Mouse (Mus musculus): ENCODE results near the gene 1600014C23Rik. TPM values are rescaled to one million over a fixed set of nuclear protein-coding genes. Genes with fewer than 3 reads are reported as not detected.

Gene 1600014C23Rik
- polyA plus RNA-seq, 1 experiment from 2014 or later: 0.80 TPM

DNA sequence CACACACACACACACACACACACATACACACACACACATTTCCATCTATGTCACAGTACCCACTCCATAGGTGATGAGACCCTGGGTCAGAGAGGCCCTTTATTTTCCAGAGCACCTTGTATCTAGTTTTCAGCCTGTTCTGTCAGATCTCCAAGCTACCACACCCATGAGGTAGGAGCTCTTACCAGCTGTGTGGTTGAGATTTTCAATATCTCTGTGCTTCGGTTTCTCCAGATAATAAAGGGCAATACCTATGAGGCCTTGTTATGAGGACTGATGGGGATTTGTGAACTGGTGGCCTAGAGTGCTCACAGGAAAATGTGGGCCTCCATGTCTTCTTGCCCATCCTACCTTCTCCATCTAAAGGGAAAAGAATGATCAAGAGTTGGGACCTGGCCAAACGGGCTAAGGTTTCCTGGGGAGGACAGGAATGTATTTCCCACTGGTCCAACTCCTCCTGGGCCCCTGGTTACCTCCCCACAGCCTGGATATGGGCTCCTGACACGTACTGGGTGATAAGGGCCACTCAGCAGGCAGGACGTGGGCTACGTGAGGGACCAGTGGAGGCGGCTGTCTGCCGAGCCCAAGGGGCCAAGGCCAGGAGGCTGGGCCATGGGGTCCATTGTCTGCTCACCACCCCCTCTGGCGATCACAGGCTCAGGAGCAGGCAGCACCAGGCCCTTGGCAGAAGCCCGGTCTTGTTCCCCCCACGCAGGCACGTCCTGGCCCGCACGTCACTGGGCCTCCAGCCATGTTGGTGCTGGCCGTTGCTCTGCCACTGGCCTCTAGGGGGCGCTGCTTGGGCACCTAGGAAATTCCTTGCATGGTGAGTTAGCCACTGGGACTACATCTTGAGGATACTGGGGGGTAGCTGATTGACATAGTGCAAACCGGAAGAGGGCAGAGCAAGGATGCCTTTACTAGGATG, 14.5 kb upstream of the 1600014C23Rik start:
- H3K9ac ChIP-seq (ENCODE audit: low read depth, low read length): no peak overlapping the region
- ATAC-seq (replicated peaks; ENCODE audit: insufficient number of reproducible peaks, low FRiP score, low TSS enrichment): 0 out of 2 replicates have a peak, but pooled peaks have one; percentile 32
- no peak overlapping the region for H3K27ac ChIP-seq (ENCODE audit: low read depth, low read length)
- WGBS (ENCODE audit: insufficient replicate concordance): 55% methylated on average over 16 of the region's 16 CpGs
- 0 out of 2 replicates have a peak, but pooled peaks cover 4% of the 10 kb centered on the region for H3K27me3 ChIP-seq (ENCODE audit: control insufficient read depth, insufficient read depth, low read length)
- H3K9me3 ChIP-seq (replicated peaks; ENCODE audit: control insufficient read depth, low read length): no peaks in the 10 kb centered on the region
- H3K4me2 ChIP-seq: no peak overlapping the region; the same call in 1 of the 2 replicates
- no peak overlapping the region for H3K4me3 ChIP-seq (ENCODE audit: low read depth, low read length)
- no peaks in the 10 kb centered on the region for H3K36me3 ChIP-seq (ENCODE audit: control insufficient read depth, insufficient read depth, low read length)
- peaks cover 10% of the 10 kb centered on the region for H3K4me1 ChIP-seq (ENCODE audit: control insufficient read depth, insufficient read depth, low read length)

DNA sequence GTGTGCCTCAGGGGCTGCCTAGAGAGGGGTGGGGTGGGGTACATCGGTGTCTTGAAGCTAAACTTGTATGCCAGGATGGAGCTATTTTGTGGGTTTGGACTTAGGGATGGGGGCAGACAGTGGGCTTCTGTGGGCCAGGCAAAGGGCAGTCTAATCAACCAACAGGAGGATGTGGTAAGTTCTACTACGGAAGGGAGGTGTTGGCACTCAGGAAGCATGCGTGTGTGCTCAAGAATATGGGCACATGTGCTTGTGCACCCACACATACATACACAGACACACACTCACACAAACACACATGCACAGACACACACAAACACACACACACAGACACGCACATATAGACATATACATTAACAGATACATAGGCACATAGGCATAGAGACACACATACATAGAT, 13.6 kb upstream of the 1600014C23Rik start:
- no peak overlapping the region for H3K4me3 ChIP-seq (ENCODE audit: low read depth, low read length)
- ATAC-seq (replicated peaks; ENCODE audit: insufficient number of reproducible peaks, low FRiP score, low TSS enrichment): no peak
- H3K4me1 ChIP-seq (ENCODE audit: control insufficient read depth, insufficient read depth, low read length): peaks cover 15% of the 10 kb centered on the region
- H3K9me3 ChIP-seq (replicated peaks; ENCODE audit: control insufficient read depth, low read length): no peaks in the 10 kb centered on the region
- H3K27ac ChIP-seq (ENCODE audit: low read depth, low read length): no peak overlapping the region
- no peaks in the 10 kb centered on the region for H3K36me3 ChIP-seq (ENCODE audit: control insufficient read depth, insufficient read depth, low read length)
- 83% methylated on average over 4 of the region's 4 CpGs for WGBS (ENCODE audit: insufficient replicate concordance)
- H3K4me2 ChIP-seq: no peak overlapping the region
- H3K27me3 ChIP-seq (ENCODE audit: control insufficient read depth, insufficient read depth, low read length): 0 out of 2 replicates have a peak, but pooled peaks cover 4% of the 10 kb centered on the region
- no peak overlapping the region for H3K9ac ChIP-seq (ENCODE audit: low read depth, low read length)

DNA sequence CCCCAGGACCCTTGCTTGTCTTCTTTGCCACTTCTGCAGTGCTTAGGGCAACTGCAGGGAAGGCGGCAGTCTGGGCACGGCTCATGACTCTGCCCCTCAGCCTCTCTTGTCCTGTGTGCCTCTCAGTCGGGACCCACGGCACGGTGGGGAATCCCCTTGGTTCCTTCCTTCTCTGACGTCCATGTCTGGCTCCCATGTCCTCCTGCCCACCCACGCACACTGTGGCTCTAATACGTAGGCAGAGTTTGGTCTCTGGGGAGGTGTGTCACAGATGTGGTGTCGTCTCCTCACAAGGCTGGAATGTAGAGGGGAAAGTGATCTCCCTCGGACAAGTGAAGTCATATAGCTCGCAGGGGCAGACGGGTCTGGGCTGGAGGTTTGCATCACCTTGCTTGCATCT, 13.1 kb upstream of the 1600014C23Rik start:
- no peak for ATAC-seq (replicated peaks; ENCODE audit: insufficient number of reproducible peaks, low FRiP score, low TSS enrichment)
- Histone ChIP-seq H3K9ac (ENCODE audit: low read depth, low read length) (no peak overlapping the region), H3K4me1 (ENCODE audit: control insufficient read depth, insufficient read depth, low read length) (peaks cover 15% of the 10 kb centered on the region), H3K27ac (ENCODE audit: low read depth, low read length) (no peak overlapping the region), H3K9me3 (replicated peaks; ENCODE audit: control insufficient read depth, low read length) (no peaks in the 10 kb centered on the region), H3K36me3 (ENCODE audit: control insufficient read depth, insufficient read depth, low read length) (no peaks in the 10 kb centered on the region), H3K4me3 (ENCODE audit: low read depth, low read length) (no peak overlapping the region), H3K4me2 (no peak overlapping the region), H3K27me3 (ENCODE audit: control insufficient read depth, insufficient read depth, low read length) (0 out of 2 replicates have a peak, but pooled peaks cover 4% of the 10 kb centered on the region)
- 59% methylated on average over 12 of the region's 12 CpGs for WGBS (ENCODE audit: insufficient replicate concordance)

DNA sequence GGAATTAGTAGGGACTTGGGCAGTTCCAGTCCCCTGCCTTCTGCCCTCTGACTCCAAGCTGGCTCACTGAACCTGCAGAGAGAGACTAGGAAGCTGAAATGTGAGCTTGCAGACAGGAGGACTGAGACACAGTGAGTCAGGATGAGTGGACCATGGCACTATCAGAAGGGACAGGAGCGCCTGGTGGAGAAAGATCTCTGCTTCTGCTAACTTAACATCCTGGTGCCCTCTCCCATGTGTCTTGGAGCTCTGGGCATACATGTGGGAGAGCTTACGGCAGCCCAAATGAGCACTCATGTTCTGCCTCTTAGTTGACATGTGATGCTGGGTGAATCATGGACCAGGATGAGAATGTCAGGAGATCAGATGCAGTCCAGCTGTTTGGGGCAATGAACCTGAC, 12.0 kb upstream of the 1600014C23Rik start:
- 0 out of 2 replicates have a peak, but pooled peaks cover 4% of the 10 kb centered on the region for H3K27me3 ChIP-seq (ENCODE audit: control insufficient read depth, insufficient read depth, low read length)
- no peak overlapping the region for H3K9ac ChIP-seq (ENCODE audit: low read depth, low read length)
- peaks cover 15% of the 10 kb centered on the region for H3K4me1 ChIP-seq (ENCODE audit: control insufficient read depth, insufficient read depth, low read length)
- no peak for ATAC-seq (replicated peaks; ENCODE audit: insufficient number of reproducible peaks, low FRiP score, low TSS enrichment)
- H3K27ac ChIP-seq (ENCODE audit: low read depth, low read length): no peak overlapping the region
- no peak overlapping the region for H3K4me3 ChIP-seq (ENCODE audit: low read depth, low read length)
- H3K36me3 ChIP-seq (ENCODE audit: control insufficient read depth, insufficient read depth, low read length): no peaks in the 10 kb centered on the region
- WGBS (ENCODE audit: insufficient replicate concordance): 74% methylated on average over 2 of the region's 2 CpGs
- H3K9me3 ChIP-seq (replicated peaks; ENCODE audit: control insufficient read depth, low read length): no peaks in the 10 kb centered on the region
- no peak overlapping the region for H3K4me2 ChIP-seq

DNA sequence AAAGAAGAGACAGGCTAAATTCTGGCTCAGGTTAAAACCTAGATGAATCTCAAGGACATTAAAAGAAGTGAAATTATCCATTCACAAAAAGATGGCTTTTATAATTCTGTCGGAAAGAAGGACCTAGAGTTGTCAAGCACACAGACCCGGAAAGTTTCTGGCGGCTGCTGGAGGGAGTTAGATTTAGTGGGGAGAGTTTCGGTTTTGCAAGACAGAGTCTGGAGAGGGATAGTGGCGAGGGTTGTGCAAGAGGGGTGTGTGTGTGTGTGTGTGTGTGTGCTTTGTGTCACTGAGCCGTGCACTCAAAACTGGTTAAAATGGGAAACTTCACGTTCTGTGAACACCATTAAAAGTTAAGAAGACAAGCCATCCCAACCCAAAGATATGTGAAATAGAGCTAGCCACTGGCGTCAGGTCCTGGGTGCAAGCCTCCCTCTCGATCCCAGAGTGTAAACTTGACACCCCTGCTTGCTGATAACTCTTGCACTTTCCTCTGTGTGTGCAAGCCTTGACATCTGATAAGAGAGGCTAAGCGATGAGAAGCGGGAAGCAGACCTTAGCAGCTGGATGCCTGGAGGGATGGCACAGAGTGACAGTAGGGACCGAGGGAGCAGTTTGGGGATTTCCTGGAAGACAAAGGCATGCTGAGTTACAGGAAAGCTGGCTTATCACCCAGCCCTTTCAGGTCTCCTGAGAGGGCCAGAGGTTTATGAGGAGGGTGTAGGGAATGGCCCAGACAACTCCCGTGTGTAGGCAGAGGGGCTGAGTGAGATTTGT, 8.9 kb upstream of the 1600014C23Rik start:
- no peak for ATAC-seq (replicated peaks; ENCODE audit: insufficient number of reproducible peaks, low FRiP score, low TSS enrichment)
- no peak overlapping the region for H3K27ac ChIP-seq (ENCODE audit: low read depth, low read length)
- no peak overlapping the region for H3K4me3 ChIP-seq (ENCODE audit: low read depth, low read length)
- H3K9me3 ChIP-seq (replicated peaks; ENCODE audit: control insufficient read depth, low read length): no peaks in the 10 kb centered on the region
- 0 out of 2 replicates have a peak, but pooled peaks cover 4% of the 10 kb centered on the region for H3K27me3 ChIP-seq (ENCODE audit: control insufficient read depth, insufficient read depth, low read length)
- no peak overlapping the region for H3K9ac ChIP-seq (ENCODE audit: low read depth, low read length)
- 31% methylated on average over 13 of the region's 13 CpGs for WGBS (ENCODE audit: insufficient replicate concordance)
- no peaks in the 10 kb centered on the region for H3K36me3 ChIP-seq (ENCODE audit: control insufficient read depth, insufficient read depth, low read length)
- H3K4me2 ChIP-seq: no peak overlapping the region; the same call in 1 of the 2 replicates
- peaks cover 8% of the 10 kb centered on the region for H3K4me1 ChIP-seq (ENCODE audit: control insufficient read depth, insufficient read depth, low read length)

DNA sequence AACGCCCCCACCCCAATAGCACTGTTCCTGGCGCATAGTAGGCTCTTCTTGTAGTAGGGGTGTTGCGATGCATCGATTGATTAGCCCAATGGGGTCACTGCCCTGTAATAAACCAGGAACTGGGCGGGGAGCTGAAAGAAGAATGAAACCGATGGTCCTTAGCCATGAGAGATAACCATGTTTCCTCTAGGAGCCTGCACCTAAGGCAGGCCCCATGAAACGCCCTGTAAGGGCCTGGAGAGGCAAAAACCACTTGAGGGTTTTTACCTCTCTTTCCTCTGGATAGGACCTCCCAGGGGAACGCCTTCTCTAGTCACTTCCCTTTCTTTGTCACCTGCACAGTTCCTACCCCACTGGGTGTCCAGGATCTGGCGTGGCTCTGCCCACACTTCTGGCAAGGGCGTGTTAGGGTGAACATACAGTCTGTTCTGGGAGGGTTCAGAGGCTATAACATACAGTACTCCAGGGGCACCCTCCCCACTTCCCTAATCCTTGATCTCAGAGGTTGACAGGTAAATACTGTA, 3.5 kb upstream of the 1600014C23Rik start:
- Histone ChIP-seq H3K4me3 (ENCODE audit: low read depth, low read length) (peak overlapping the region; percentile 50), H3K4me2 (peak overlapping the region; percentile 72), H3K27me3 (ENCODE audit: control insufficient read depth, insufficient read depth, low read length) (peaks cover 17% of the 10 kb centered on the region), H3K27ac (ENCODE audit: low read depth, low read length) (peak overlapping the region; percentile 78), H3K9me3 (replicated peaks; ENCODE audit: control insufficient read depth, low read length) (no peaks in the 10 kb centered on the region), H3K4me1 (ENCODE audit: control insufficient read depth, insufficient read depth, low read length) (peaks cover 34% of the 10 kb centered on the region), H3K9ac (ENCODE audit: low read depth, low read length) (peak overlapping the region; percentile 75), H3K36me3 (ENCODE audit: control insufficient read depth, insufficient read depth, low read length) (no peaks in the 10 kb centered on the region)
- 12% methylated on average over 10 of the region's 10 CpGs for WGBS (ENCODE audit: insufficient replicate concordance)
- ATAC-seq (replicated peaks; ENCODE audit: insufficient number of reproducible peaks, low FRiP score, low TSS enrichment): no peak

GRCm38 (mm10) chr17:45736311-45737077, 2.9 kb upstream of the 1600014C23Rik start:
- Histone ChIP-seq H3K36me3 (ENCODE audit: control insufficient read depth, insufficient read depth, low read length) (no peaks in the 10 kb centered on the region), H3K4me3 (ENCODE audit: low read depth, low read length) (peak overlapping the region; percentile 50), H3K27me3 (ENCODE audit: control insufficient read depth, insufficient read depth, low read length) (peaks cover 17% of the 10 kb centered on the region), H3K27ac (ENCODE audit: low read depth, low read length) (peak overlapping the region; percentile 78), H3K4me2 (peak overlapping the region; percentile 72), H3K9me3 (replicated peaks; ENCODE audit: control insufficient read depth, low read length) (no peaks in the 10 kb centered on the region), H3K9ac (ENCODE audit: low read depth, low read length) (peak overlapping the region; percentile 75), H3K4me1 (ENCODE audit: control insufficient read depth, insufficient read depth, low read length) (peaks cover 34% of the 10 kb centered on the region)
- peak; percentile 47 for ATAC-seq (replicated peaks; ENCODE audit: insufficient number of reproducible peaks, low FRiP score, low TSS enrichment)
- under 1% methylated on average over 41 of the region's 72 CpGs for WGBS (ENCODE audit: insufficient replicate concordance)

Data from heart, embryonic 11.5 days (tissue).